Mouse (Mus musculus) testis, postnatal 10 days (tissue): Measurements from ENCODE around the gene Barx1.

ENCODE experiments used
- DNase-seq: peaks from one replicate; pipeline ENCODE4 v3.0.0; 2021; ENCODE audit warnings: low spot score

Gene Barx1

GRCm38 (mm10) chr13:48662431-48663143, at the start of gene Barx1:
TSS of gene Barx1 (plus strand) at chr13:48662998.
- no peak for DNase-seq

GRCm38 (mm10) chr13:48614525-48614924, 48.3 kb upstream of the Barx1 start:
- DNase-seq, result no peak

DNA sequence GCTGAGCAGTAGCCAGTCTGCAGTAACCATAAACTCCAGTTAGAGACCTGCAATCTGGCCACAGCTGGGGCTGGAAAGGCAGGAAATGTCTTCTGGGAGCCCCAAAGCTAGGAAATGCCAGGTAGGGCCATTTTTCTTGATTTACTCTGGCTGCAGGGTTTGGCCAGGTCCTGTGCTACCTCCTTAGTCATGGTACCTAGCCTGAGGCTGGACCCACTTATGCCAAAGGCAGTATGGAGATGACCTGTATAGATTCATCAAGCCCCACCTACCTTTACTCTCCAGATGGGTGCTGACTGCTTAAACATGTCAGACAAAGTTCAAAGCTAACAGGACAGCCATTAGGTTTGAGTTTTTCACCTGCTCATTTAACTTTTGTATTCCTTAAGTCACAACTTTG, 45.0 kb upstream of the Barx1 start:
- DNase-seq, result no peak

- no peak for DNase-seq
These were observed 43.9 kb upstream of the Barx1 start for GRCm38 (mm10) chr13:48618890-48619289.

DNA sequence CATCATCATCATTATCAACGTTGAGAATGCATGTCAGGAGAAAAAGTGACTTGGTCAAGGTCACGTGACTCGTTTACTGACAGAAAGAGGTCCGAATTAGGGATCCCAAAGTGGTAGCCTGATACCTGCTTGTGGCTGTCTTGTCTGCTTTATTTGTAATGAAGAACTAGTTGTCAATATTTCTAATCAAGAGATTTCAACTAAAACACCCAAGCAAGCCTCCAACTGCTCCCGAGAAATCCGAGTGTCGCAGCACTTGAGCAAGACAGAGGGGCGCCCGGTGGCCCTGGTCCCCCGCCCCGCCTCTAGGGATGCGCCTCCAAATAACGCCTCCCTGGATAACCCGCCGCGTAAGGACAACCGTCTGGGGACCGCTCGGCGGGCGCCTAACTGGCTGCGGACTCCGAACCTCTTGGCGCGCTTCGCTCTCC, 37.8 kb upstream of the Barx1 start:
- DNase-seq, result no peak

DNA sequence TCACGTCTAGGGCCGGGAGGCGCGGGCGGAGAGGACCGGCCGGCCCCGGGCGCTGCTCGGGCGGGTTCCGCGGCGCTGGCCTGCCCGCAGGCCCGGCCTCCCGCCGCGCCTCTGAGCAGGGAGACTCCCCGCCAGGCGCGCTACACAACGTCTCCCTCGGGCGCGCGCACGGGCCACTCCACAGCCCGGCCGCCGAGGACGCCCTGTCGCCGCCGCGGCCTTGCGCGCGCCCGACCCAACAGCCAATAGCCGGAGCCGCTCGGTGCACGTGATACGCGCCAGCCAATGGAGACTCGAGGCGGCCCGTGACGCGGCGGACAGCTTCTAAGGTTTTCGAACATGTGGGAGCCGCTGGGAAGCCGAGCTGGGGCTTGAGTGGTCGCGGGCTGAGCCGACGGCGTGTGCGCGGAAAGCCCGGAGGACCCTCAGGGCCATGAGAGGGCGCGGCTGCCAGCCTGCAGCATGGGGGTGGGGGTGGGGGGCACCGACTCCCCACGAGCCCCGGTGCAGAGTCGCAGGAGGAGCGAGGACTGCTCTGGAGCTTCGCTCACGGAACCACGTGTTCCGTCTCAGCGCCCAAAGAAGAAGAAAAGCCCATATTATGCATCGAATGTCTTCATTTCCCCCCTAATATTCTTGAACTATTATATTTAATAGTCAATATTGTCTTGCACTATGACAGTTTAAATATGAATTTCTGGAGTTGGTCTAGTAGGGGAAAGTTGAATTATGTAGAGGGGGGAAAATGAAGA, 37.2 kb upstream of the Barx1 start, which contains the start of gene Ptpdc1:
Gene Ptpdc1, minus strand, starts transcription at position 232 of the 752 bp plus-strand sequence.
- DNase-seq, result peak; percentile 98

DNA sequence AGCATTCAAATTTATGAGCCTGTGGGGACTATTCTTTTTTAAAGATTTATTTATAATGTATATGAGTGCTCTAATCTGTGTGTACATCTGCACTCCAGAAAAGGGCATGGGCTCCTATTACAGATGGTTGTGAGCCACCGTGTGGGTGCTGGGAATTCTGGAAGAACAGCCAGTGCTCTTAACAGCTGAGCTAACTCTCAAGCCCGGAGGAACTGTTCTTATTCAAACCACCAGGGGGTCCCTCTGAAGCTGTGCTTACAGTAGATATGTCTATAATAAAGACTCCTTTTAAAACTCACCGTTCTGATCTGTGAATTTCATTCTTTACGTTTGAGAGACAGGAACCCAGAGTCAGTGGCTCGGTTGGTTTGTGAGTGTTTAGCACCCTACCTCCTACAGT, 31.1 kb upstream of the Barx1 start:
- no peak for DNase-seq

DNA sequence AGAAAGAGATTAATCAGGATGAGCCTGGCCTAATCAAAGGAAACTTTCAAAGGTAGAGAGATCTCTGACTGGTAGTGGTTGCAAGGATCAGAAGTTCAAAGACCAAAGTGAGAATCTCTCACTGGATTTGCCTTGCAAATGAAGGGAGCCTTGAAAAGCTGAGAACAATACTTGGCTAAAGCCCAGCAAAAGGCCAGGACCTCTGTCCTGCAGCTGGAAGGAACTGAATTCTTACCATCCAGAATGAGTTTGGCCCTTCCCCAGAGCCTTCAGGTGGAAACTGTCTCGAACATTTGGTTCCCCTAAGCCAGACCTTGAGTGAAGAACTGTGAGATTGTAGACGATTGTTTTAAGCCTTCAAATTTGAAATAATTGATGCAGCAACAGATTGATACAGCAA, 25.1 kb upstream of the Barx1 start:
- DNase-seq, result no peak

DNA sequence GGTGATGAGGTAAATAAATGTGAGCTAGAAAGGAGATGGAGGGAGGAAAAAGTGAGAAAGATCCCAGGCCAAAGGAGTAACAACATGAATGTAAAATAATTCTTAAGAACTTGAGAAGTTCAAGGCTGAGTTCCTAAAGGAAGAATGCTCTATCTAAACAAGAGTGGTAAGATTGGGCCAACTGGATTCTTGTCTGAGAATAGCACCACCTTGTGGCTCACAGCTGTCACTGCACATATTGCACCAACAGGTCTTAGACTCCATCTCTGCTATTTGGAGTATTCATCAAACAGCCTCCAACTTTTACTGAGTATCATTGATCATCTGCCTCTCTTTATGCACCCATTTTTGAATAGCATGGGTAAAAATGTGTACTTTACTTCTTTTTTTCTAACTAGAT, 23.2 kb upstream of the Barx1 start:
- no peak for DNase-seq

GRCm38 (mm10) chr13:48643072-48643471, 19.7 kb upstream of the Barx1 start:
- no peak for DNase-seq

DNA sequence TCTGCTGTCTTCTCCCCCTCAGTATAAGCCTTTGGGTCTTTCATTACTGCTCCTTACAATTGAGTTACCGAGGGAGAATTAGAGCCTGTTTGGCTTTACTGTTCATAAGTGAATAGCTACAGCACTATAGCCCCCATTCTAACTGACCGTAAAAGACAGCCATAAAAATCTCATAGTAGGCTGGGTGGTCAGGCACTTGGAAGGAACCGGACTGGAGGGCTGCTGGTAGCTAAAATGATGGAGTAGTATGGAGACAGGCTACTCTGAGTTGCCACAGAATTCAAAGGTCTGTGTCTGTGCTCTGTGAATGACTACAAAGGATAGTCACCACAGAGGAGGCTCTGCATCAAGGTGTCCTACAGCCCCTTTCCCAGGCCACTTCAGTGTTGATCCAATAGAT, 18.8 kb upstream of the Barx1 start:
- no peak for DNase-seq

GRCm38 (mm10) chr13:48646696-48647095, 16.1 kb upstream of the Barx1 start:
- DNase-seq, result no peak

- DNase-seq, result no peak
These were observed 12.2 kb upstream of the Barx1 start for GRCm38 (mm10) chr13:48650615-48651014.

DNA sequence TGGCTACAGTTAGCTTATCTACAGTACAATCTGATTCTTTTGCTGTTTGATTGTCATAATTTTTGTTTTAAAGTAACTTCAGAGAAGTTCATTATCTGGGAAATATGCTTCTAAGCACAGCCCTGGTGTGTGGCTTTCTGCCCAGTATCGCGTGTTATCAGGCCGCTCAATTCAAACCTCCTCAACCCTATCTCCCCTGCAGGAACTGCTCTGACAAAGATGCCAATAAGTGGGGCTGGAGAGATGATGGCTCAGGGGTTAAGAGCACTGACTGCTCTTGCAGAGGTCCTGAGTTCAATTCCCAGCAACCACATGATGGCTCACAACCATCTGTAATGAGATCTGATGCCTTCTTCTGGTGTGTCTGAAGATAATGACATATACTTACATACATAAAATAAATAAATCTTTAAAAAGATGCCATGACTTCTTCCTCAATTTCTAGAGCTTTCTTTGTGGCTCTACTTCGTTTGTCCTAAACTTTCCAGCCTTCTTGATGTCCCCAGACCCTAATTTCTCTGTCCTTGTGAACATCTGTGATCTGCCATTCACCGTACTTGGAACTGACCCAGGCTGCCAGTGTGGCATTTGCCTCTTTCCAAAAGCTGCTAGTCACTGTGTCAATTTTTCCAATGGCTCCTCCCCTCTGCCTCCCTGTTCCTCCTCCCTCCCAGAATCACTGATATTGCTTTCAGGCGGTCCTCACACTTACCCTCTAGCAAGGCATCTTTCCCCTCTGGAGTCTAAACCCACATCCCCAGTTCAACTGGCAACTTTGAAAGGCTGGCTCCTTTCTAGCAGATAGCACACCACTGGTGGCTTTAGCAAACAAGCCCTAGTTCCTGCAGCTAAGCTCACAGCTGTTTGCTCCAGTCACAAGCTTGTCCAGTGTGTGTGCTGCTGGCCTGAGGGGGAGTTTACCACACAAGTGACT, 11.4 kb upstream of the Barx1 start:
- no peak for DNase-seq

- DNase-seq, result peak; percentile 89
These were observed 8.7 kb upstream of the Barx1 start for GRCm38 (mm10) chr13:48653788-48654770.

- peak; percentile 69 for DNase-seq
These were observed 7.2 kb upstream of the Barx1 start for GRCm38 (mm10) chr13:48655637-48656036.

GRCm38 (mm10) chr13:48657791-48658190, 5.0 kb upstream of the Barx1 start:
- DNase-seq, result no peak

GRCm38 (mm10) chr13:48658588-48659253, 4.1 kb upstream of the Barx1 start:
- no peak for DNase-seq

DNA sequence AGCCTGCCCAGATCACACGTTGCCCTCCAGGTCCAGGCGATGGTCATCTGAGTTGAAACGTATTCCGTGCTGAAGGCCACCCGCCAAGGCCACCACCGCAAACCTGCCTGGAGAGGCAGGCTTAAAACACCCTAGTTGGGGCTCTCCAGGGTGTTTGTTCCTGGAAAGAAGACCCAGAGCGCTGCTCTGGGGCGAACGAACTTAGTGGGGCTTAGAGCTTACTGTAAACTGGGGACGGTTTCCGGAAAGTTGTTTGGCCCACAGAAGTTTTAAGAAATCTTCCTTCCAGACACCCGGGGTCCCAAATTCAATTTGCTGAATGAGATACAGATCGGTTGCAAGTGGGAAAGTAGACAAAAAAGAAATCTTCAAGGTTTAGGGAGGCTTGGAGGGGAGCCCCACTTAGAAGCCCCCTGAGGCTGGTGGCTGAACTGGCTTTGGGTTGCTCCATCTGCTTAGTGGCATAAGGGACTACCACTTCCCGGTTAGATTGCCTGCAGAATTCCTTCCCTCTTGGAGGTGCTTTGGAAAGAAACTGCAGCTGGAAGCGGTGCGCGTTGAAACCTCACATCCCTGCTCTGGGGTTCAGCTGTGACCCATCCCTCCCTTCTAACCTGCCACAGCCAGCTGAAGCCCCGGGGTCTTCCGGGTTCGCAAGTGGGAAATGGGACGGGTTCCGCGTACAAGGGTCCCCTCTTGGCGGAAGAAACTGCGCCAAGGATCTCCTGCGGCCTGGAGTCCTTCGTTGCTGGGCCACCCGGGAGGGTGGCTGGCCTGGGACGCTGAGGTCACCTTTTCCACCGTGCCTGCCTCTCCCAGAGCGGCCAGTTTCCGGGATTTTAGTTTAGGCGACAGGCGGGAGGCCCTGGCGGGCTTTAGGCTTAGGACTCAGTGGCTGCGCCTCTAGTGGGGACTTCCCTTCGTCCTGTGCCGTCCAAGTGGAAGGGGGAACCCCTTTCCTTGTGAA, 3.3 kb upstream of the Barx1 start:
- no peak for DNase-seq
